Mouse (Mus musculus) kidney, adult 2 months (tissue): ENCODE measurements around the gene Tgif2. TPM values are rescaled to one million over a fixed set of nuclear protein-coding genes. Genes with fewer than 3 reads are reported as not detected.

ENCODE experiments used
- DNase-seq: peaks from one replicate; pipeline ENCODE4 v3.0.0; 2021
- H3K27ac ChIP-seq: fragments of 200-500 bp; 2 replicates; pipeline ENCODE4 v1.5.1; 2012; ENCODE audit warnings: low read depth, low read length, control low read depth, inconsistent platforms; ENCODE audit not compliant: insufficient read depth
- H3K27me3 ChIP-seq: fragments of 200-500 bp; replicated peaks from 2 replicates; pipeline ENCODE4 v1.6.1; 2012; ENCODE audit warnings: mild to moderate bottlenecking, moderate library complexity, low read length, inconsistent platforms; ENCODE audit not compliant: control insufficient read depth, insufficient read depth
- H3K36me3 ChIP-seq: fragments of 200-500 bp; 2 replicates; pipeline ENCODE4 v1.6.1; 2012; ENCODE audit warnings: mild to moderate bottlenecking, moderate library complexity, low read length, inconsistent platforms; ENCODE audit not compliant: control insufficient read depth, insufficient read depth
- H3K4me1 ChIP-seq: fragments of 200-500 bp; 2 replicates; pipeline ENCODE4 v1.6.1; 2011; ENCODE audit warnings: low read length; ENCODE audit not compliant: control insufficient read depth, insufficient read depth
- H3K4me3 ChIP-seq: fragments of 200-500 bp; 2 replicates; pipeline ENCODE4 v1.5.1; 2011; ENCODE audit warnings: mild to moderate bottlenecking, low read depth, low read length, control low read depth; ENCODE audit not compliant: insufficient read depth
- CTCF ChIP-seq: fragments of 200-500 bp; conservative IDR thresholded peaks from 2 replicates; pipeline ENCODE4 v1.5.1; 2011; ENCODE audit warnings: low read depth, mild to moderate bottlenecking, control low read depth, low read length, moderate library complexity, mixed read lengths; ENCODE audit not compliant: insufficient read depth, insufficient read length
- POLR2A ChIP-seq: fragments of 200-500 bp; IDR thresholded peaks from one replicate; pipeline ENCODE4 v1.6.1; 2011; ENCODE audit warnings: low read depth, low read length, control low read depth
- WGBS: fragments of 180-500 bp; shearing (Covaris S2); methylation state at CpG from one replicate; pipeline ENCODE4 v1.1.7; 2018; 5-methylcytosine and 5-hydroxymethylcytosine counted together
- polyA plus RNA-seq: library from polyadenylated mRNA; depleted of rRNA; stranded (reverse); fragments of >200 nt; gene quantifications from 2 replicates; pipeline ENCODE4 v1.2.3, GENCODE M21; 2012

Gene Tgif2
- polyA plus RNA-seq, 1 experiment: 3.8 TPM

DNA sequence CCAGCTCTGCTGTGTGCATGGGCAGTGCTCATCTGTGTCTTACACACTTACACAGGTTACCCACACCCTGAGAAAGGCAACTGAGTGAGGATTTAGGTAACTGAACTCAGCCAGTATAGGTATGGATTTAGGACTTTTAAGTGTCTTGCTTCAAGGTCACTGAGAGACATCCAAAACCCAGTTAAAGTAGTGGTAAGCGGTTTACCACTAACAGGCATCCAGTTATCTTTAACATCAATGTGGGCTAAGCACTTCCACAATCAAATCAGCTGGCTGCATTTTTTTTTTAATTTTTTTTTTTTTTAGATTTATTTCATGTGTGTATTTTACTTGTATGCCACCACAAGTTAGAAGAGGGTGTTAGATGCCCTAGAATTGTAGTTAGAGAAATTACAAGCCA lies 16.5 kb downstream of the Tgif2 start:
- Histone ChIP-seq H3K27me3 (no peaks in the 10 kb centered on the region), H3K27ac (no peak overlapping the region), H3K4me1 (no peaks in the 10 kb centered on the region), H3K4me3 (no peak overlapping the region), H3K36me3 (no peaks in the 10 kb centered on the region)
- TF ChIP-seq CTCF: no peak
- TF ChIP-seq POLR2A: no peak
- 93% methylated on average over 1 of the region's 1 CpGs for WGBS
- no peak for DNase-seq

DNA sequence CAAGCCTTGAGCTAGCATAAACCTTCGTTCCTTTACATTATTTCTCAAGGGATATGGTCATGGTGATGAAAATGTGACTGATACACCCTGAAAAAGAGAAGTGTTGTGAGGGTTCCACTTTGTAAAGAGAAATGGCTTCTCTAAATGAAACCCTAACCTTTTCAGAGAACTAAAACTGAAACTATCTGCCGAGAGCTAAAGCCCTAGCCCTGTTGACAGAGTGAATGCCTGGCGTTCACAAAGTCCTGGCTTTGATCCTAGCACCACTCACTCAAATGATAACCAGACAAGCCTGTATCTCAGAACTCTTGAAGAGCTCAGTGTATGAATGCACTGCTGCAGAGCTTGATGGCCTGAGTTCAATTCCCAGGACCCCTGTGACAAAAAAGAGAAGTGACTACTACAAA lies 17.6 kb downstream of the Tgif2 start:
- TF ChIP-seq POLR2A (no peak), CTCF (no peak)
- Histone ChIP-seq H3K4me3 (no peak overlapping the region), H3K4me1 (no peaks in the 10 kb centered on the region), H3K27me3 (no peaks in the 10 kb centered on the region), H3K36me3 (no peaks in the 10 kb centered on the region), H3K27ac (no peak overlapping the region)
- DNase-seq: no peak
- 76% methylated on average over 3 of the region's 3 CpGs for WGBS

DNA sequence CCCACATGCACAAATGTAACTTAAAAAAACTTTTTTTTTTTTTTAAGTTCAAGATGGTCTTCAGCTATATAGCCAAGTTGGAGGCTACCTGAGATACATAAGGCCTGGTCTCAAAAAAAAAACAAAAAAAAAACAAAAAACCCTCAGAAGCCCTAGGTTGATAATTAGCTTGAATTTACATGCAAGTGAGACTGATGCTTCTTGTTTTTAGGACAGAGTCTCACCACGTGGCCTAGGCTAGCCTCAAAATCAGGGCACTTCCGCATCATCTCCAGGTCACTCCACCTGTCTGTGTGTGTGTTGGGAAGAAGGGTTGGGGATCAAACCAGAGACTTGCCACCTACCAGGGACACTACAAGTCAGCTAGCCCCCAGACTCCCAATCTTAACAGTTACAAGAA lies 18.0 kb downstream of the Tgif2 start, which contains the start of gene 4930518I15Rik:
Gene 4930518I15Rik (minus strand): TSS at position 112 of the 400 bp plus-strand sequence.
- no peak within 1 kb of the TSS for H3K4me3 ChIP-seq
- TF ChIP-seq CTCF: no peak
- no peak for TF ChIP-seq POLR2A
- no peak within 1 kb of the TSS for H3K27ac ChIP-seq
- WGBS: 68% methylated on average over 2 of the region's 2 CpGs
- H3K4me1 ChIP-seq: no peaks in the 10 kb centered on the region
- H3K36me3 ChIP-seq: no peaks in the 10 kb centered on the region
- DNase-seq: no peak
- no peaks in the 10 kb centered on the region for H3K27me3 ChIP-seq

DNA sequence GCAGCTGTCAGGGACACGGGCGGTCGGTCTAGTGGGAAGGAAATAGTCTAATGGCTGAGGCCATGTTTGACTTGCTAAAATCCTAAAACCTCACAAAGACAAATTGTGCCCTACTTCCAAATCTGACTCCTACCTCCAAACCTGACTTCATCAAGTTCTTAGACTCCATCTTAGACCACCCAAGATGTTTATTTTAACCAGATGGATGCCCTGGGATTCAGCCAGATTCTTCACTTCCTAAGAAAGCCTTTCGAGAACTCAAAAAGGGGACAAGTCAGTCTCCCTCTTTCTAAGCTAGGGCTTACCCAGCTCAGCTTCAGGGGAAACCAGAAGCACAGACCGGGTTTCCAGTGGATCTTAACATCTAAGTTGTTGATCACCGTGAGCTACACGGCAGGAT lies 18.9 kb downstream of the Tgif2 start:
- H3K36me3 ChIP-seq: no peaks in the 10 kb centered on the region
- TF ChIP-seq POLR2A: no peak
- TF ChIP-seq CTCF: no peak
- no peak overlapping the region for H3K27ac ChIP-seq
- no peaks in the 10 kb centered on the region for H3K4me1 ChIP-seq
- WGBS: 75% methylated on average over 7 of the region's 7 CpGs
- no peak overlapping the region for H3K4me3 ChIP-seq
- H3K27me3 ChIP-seq: no peaks in the 10 kb centered on the region
- DNase-seq: no peak

DNA sequence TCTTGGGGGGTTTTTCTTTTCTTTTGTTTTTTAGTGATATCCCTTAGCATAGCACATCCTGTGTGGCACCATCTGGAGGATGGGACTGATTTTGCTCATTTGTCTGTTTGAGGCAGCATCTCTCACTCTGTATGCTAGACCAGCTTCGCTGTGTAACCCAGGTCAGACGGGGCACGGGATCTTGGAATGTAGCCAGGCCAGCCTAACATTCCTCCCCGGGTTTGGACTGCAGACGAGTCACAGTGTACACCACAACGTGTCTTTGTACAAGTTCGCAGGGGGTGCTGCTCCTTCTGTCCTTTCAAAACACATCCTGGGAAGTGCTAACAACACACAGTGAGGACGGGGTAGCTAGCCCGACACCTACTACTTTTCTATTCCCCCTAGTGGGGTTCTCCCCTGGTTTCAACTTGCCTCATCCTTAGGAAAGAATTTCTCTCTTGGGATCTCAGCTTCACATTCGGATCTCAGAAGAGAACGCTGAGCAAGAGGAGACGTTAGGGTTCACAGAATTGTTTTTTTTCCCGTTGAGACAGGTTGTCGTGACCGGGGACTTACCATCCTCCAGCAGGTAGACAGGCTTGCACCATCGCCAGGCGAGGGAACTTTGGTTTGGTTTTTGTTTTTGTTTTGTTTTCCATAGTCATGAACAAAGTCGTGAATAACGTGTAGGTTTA lies 22.4 kb downstream of the Tgif2 start:
- H3K4me1 ChIP-seq: peaks cover 3% of the 10 kb centered on the region; the same call in 1 of the 2 replicates
- TF ChIP-seq POLR2A (no peak), CTCF (no peak)
- H3K4me3 ChIP-seq: peak overlapping the region; percentile 81
- peak; percentile 61 for DNase-seq
- H3K27me3 ChIP-seq: no peaks in the 10 kb centered on the region
- H3K27ac ChIP-seq: peak overlapping the region; percentile 82
- WGBS: under 1% methylated on average over 19 of the region's 19 CpGs
- H3K36me3 ChIP-seq: no peaks in the 10 kb centered on the region; the same call in 1 of the 2 replicates

DNA sequence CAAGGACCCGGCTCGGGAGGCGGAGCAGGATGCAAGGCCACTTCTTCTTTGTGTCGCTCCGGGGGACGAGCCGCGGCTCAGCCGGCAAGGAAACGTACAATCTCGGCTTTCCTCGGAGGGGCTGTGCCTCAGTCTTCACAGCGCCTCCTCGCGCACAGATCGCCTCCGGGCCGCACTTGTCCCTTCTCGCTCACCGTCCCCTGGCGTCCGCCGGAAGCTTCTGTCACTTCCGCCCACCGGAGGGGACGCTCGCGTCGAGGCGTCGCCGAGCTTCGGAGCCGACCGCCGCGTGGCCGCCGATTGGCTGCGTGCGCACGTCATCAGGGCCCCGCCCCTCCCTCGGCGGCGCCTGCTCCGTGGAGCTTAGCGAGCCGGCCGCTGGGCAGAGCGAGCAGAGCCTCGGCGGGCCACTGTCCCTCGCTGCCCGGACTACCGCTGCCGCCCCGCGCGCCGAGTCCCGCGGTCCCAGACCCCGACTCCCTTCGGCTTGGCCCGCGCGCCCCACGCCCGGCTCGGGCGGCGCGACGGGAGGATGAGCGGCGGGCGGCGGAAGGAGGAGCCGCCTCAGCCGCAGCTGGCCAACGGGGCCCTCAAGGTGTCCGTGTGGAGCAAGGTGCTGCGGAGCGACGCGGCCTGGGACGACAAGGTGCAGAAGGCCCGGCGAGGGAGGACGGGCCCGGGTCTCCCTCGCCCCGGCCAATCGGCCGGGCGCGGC lies 23.1 kb downstream of the Tgif2 start, which contains the start of gene Rab5if:
Gene Rab5if (plus strand): TSS at position 357 of the 715 bp plus-strand sequence.
- H3K36me3 ChIP-seq: no peaks in the 10 kb centered on the region; the same call in 1 of the 2 replicates
- peak within 1 kb of the TSS; percentile 82 for H3K27ac ChIP-seq
- peak within 1 kb of the TSS; percentile 81 for H3K4me3 ChIP-seq
- WGBS: under 1% methylated on average over 98 of the region's 98 CpGs
- H3K4me1 ChIP-seq: peaks cover 3% of the 10 kb centered on the region; the same call in 1 of the 2 replicates
- DNase-seq: peak; percentile 98
- peak; percentile 53 for TF ChIP-seq CTCF
- peak; percentile 31 for TF ChIP-seq POLR2A
- H3K27me3 ChIP-seq: no peaks in the 10 kb centered on the region
